Mouse (Mus musculus) liver, adult 2 months (tissue): ENCODE measurements around the gene Pdia5. TPM values are rescaled to one million over a fixed set of nuclear protein-coding genes. Genes with fewer than 3 reads are reported as not detected.
A peak's percentile ranks its signal among the peaks of the same experiment; 100 is the strongest.

ENCODE experiments used
- DNase-seq: peaks from one replicate; pipeline ENCODE4 v3.0.0-alpha.2; 2011; ENCODE audit warnings: low read depth, low spot score; ENCODE audit errors: extremely low read depth
- H3K27ac ChIP-seq: fragments of 200-500 bp; replicated peaks from 2 replicates; pipeline ENCODE4 v1.5.1; 2012; ENCODE audit warnings: low read depth, mild to moderate bottlenecking, control low read depth, inconsistent platforms, low read length; ENCODE audit not compliant: insufficient read depth
- H3K27me3 ChIP-seq: fragments of 200-500 bp; 2 replicates; pipeline ENCODE4 v1.6.1; 2012; ENCODE audit warnings: mild to moderate bottlenecking, moderate library complexity, low read length, inconsistent platforms; ENCODE audit not compliant: control insufficient read depth, insufficient read depth
- H3K36me3 ChIP-seq: fragments of 200-500 bp; 2 replicates; pipeline ENCODE4 v1.6.1; 2012; ENCODE audit warnings: low read length, inconsistent platforms; ENCODE audit not compliant: control insufficient read depth, insufficient read depth
- H3K4me1 ChIP-seq: fragments of 200-500 bp; 2 replicates; pipeline ENCODE4 v1.6.1; 2011; ENCODE audit warnings: low read length; ENCODE audit not compliant: control insufficient read depth, insufficient read depth
- H3K4me3 ChIP-seq: fragments of 200-500 bp; 2 replicates; pipeline ENCODE4 v1.5.1; 2011; ENCODE audit warnings: low read depth, mild to moderate bottlenecking, control low read depth, low read length, moderate library complexity; ENCODE audit not compliant: insufficient read depth
- H3K79me2 ChIP-seq: fragments of 200-500 bp; 2 replicates; pipeline ENCODE4 v1.6.1; 2012; ENCODE audit warnings: inconsistent platforms, mild to moderate bottlenecking, low read length, moderate library complexity; ENCODE audit not compliant: control insufficient read depth, insufficient read depth
- H3K9ac ChIP-seq: fragments of 200-500 bp; 2 replicates; pipeline ENCODE4 v1.6.1; 2012; ENCODE audit warnings: low read depth, mild to moderate bottlenecking, control low read depth, inconsistent platforms, low read length
- CTCF ChIP-seq: fragments of 200-500 bp; IDR thresholded peaks from 2 replicates; pipeline ENCODE4 v1.5.1; 2011; ENCODE audit warnings: low read depth, low read length, control low read depth
- POLR2A ChIP-seq: fragments of 200-500 bp; IDR thresholded peaks from 2 replicates; pipeline ENCODE4 v1.6.1; 2011; ENCODE audit warnings: low read length, control low read depth; ENCODE audit not compliant: insufficient read depth; ENCODE audit errors: extremely low read depth
- WGBS: fragments of 180-500 bp; shearing (Covaris S2); methylation state at CpG from one replicate; pipeline ENCODE4 v1.1.7; 2018; 5-methylcytosine and 5-hydroxymethylcytosine counted together
- polyA plus RNA-seq: library from polyadenylated mRNA; depleted of rRNA; stranded (reverse); fragments of >200 nt; gene quantifications from 2 replicates; pipeline ENCODE4 v1.2.3, GENCODE M21; 2012
- total RNA-seq: library from RNA; depleted of rRNA; stranded (reverse); fragments of >200 nt; gene quantifications from 2 replicates; pipeline ENCODE4 v1.2.3, GENCODE M21; 2014

Gene Pdia5
- total and polyA plus RNA-seq, 2 experiments = 32.2 to 38.1 TPM

- Histone ChIP-seq H3K27me3 (no peaks in the 10 kb centered on the region), H3K4me1 (peaks cover 14% of the 10 kb centered on the region), H3K9ac (no peak overlapping the region), H3K79me2 (peaks cover 32% of the 10 kb centered on the region), H3K36me3 (no peaks in the 10 kb centered on the region; the same call in 1 of the 2 replicates), H3K4me3 (no peak overlapping the region), H3K27ac (no peak overlapping the region)
- DNase-seq = no peak
- TF ChIP-seq POLR2A (no peak), CTCF (no peak)
- WGBS = 95% methylated on average over 1 of the region's 1 CpGs
Observed at GRCm38 (mm10) chr16:35477273-35477672, 13.4 kb downstream of the Pdia5 start.

DNA sequence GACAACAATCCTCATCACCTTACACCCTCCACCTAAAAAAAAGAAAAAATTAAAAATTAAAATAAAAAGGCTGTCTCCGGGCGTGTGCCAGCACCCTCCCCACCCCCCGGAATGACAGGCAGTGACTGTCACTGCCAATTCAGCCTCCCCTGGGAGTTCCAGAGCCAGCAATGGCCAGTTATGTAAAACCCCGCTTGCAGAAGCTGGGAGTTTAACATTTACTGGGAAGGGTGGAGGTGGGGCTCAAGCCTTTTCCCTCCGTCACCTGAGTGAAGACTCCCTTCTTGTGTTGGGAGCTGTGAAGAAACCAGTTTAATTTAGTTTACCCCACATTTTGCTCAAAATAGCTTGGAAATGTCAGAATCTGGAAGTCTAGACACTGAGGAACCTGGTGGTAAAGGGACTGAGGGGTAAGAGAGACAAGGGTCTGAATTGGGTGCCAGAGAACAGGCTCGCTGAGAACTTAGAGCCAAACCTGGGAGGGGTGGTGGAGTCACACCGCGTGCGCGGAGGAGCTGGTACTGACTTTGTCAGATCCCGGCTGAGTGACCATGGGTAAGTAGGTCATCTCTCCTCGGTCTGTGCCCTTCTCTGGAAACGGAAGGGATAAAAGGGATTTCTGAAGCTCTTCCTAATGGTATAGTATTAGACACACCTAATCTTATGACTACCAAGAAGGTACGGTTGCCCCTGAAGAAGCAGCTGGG is 18.0 kb downstream of the Pdia5 start:
- TF ChIP-seq POLR2A = no peak
- Histone ChIP-seq H3K4me1 (peaks cover 32% of the 10 kb centered on the region), H3K36me3 (no peaks in the 10 kb centered on the region; the same call in 1 of the 2 replicates), H3K4me3 (no peak overlapping the region), H3K27me3 (no peaks in the 10 kb centered on the region), H3K9ac (peak overlapping the region; percentile 6; the same call in 1 of the 2 replicates), H3K27ac (peak overlapping the region; percentile 81), H3K79me2 (peaks cover 20% of the 10 kb centered on the region; the same call in 1 of the 2 replicates)
- WGBS = 34% methylated on average over 14 of the region's 14 CpGs
- DNase-seq = peak; percentile 58

GRCm38 (mm10) chr16:35471841-35472568 is 18.7 kb downstream of the Pdia5 start:
- WGBS = 41% methylated on average over 17 of the region's 17 CpGs
- Histone ChIP-seq H3K27me3 (no peaks in the 10 kb centered on the region), H3K79me2 (peaks cover 15% of the 10 kb centered on the region; the same call in 1 of the 2 replicates), H3K4me1 (peaks cover 34% of the 10 kb centered on the region), H3K9ac (no peak overlapping the region), H3K27ac (peak overlapping the region; percentile 81), H3K4me3 (no peak overlapping the region), H3K36me3 (no peaks in the 10 kb centered on the region; the same call in 1 of the 2 replicates)
- DNase-seq = peak; percentile 78
- TF ChIP-seq CTCF (no peak), POLR2A (no peak)

- Histone ChIP-seq H3K27me3 (no peaks in the 10 kb centered on the region), H3K9ac (peak overlapping the region; percentile 61), H3K4me3 (no peak overlapping the region), H3K36me3 (no peaks in the 10 kb centered on the region; the same call in 1 of the 2 replicates), H3K79me2 (peaks cover 13% of the 10 kb centered on the region; the same call in 1 of the 2 replicates), H3K27ac (peak overlapping the region; percentile 81), H3K4me1 (peaks cover 34% of the 10 kb centered on the region)
- peak; percentile 89 for DNase-seq
- TF ChIP-seq POLR2A = no peak
- TF ChIP-seq CTCF = no peak
- 31% methylated on average over 8 of the region's 8 CpGs for WGBS
Observed at GRCm38 (mm10) chr16:35470983-35471382, 19.7 kb downstream of the Pdia5 start.

GRCm38 (mm10) chr16:35470096-35470495 is 20.6 kb downstream of the Pdia5 start:
- Histone ChIP-seq H3K36me3 (peaks cover 5% of the 10 kb centered on the region; the same call in 1 of the 2 replicates), H3K4me1 (peaks cover 39% of the 10 kb centered on the region), H3K27me3 (no peaks in the 10 kb centered on the region), H3K4me3 (no peak overlapping the region), H3K79me2 (peaks cover 13% of the 10 kb centered on the region; the same call in 1 of the 2 replicates), H3K9ac (no peak overlapping the region), H3K27ac (no peak overlapping the region)
- 34% methylated on average over 8 of the region's 8 CpGs for WGBS
- TF ChIP-seq CTCF (no peak), POLR2A (no peak)
- no peak for DNase-seq
